Mouse (Mus musculus) lung, embryonic 14.5 days (tissue): ENCODE results near the gene Ndufa9. TPM values are rescaled to one million over a fixed set of nuclear protein-coding genes. Genes with fewer than 3 reads are reported as not detected.

Experiments
- ATAC-seq: fragments of 200-750 bp; cut with Nextera tagmentation; 2 replicates; pipeline ENCODE4 v1.8.0; 2017; ENCODE audit warnings: mild to moderate bottlenecking, moderate TSS enrichment, moderate library complexity; ENCODE audit not compliant: insufficient read depth
- DNase-seq: peaks from one replicate; pipeline ENCODE4 v3.0.0-alpha.2; 2015
- H3K27ac ChIP-seq: fragments of 300-500 bp; sonication (generic); 2 replicates; pipeline ENCODE4 v1.5.1; 2014; ENCODE audit warnings: low read depth, mild to moderate bottlenecking, moderate library complexity
- H3K27me3 ChIP-seq: fragments of 300-500 bp; sonication (generic); 2 replicates; pipeline ENCODE4 v1.6.1; 2014; ENCODE audit warnings: low read length, control low read depth; ENCODE audit not compliant: insufficient read depth
- H3K36me3 ChIP-seq: fragments of 300-500 bp; sonication (generic); 2 replicates; pipeline ENCODE4 v1.6.1; 2014; ENCODE audit warnings: control low read depth; ENCODE audit not compliant: insufficient read depth
- H3K4me1 ChIP-seq: fragments of 300-500 bp; sonication (generic); 2 replicates; pipeline ENCODE4 v1.6.1; 2014; ENCODE audit warnings: antibody characterized with exemption, control low read depth; ENCODE audit not compliant: insufficient read depth
- H3K4me2 ChIP-seq: fragments of 300-500 bp; sonication (generic); 2 replicates; pipeline ENCODE4 v1.6.1; 2014; ENCODE audit warnings: mild to moderate bottlenecking
- H3K4me3 ChIP-seq: fragments of 300-500 bp; sonication (generic); 2 replicates; pipeline ENCODE4 v1.5.1; 2014; ENCODE audit warnings: low read depth, low read length
- H3K9ac ChIP-seq: fragments of 300-500 bp; sonication (generic); 2 replicates; pipeline ENCODE4 v1.6.1; 2014
- H3K9me3 ChIP-seq: fragments of 300-500 bp; sonication (generic); 2 replicates; pipeline ENCODE4 v1.6.1; 2016; ENCODE audit warnings: low read depth, low read length, control low read depth
- CTCF ChIP-seq: IDR thresholded peaks from 2 replicates; pipeline ENCODE4 v1.5.1; 2016; ENCODE audit warnings: antibody characterized with exemption, low read depth
- WGBS: fragments of 180-500 bp; shearing (Covaris S2); extraction: QIAGEN DNeasy Blood & Tissue Kit; methylation state at CpG from one replicate; pipeline ENCODE4 v1.1.7; 2014; 5-methylcytosine and 5-hydroxymethylcytosine counted together
- polyA plus RNA-seq: library from polyadenylated mRNA; unstranded; fragments of >200 nt; fragmentation: Nextera tagmentation; extraction: Ambion mirVana; gene quantifications from 2 replicates; pipeline ENCODE4 v1.2.1, GENCODE M21; 2014

Ndufa9 gene
- polyA plus RNA-seq, 1 experiment from 2014 or later: 182 TPM

DNA sequence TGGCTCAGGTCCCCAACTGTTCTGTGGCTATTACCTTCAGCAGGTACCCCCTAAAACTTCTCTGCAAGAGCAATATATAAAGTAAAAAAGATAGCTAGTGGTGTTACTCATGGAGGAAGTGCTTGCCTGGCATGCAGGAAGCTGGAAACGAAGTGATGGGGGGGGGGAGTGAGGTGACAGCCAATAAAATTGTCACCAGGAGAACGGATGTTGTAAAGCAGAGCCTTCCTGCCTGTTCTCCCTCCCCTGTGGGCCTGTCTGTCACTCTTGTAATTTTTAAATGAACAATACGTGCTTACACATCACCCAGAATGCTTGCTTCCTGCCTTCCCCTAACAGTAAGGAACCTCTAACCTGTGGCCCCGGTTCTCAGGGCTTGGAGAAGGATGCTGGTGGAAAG lies 57.4 kb downstream of the Ndufa9 start:
- Histone ChIP-seq H3K4me3 (no peak overlapping the region), H3K9me3 (no peaks in the 10 kb centered on the region), H3K27me3 (no peaks in the 10 kb centered on the region), H3K27ac (no peak overlapping the region), H3K9ac (no peak overlapping the region), H3K36me3 (no peaks in the 10 kb centered on the region), H3K4me1 (no peaks in the 10 kb centered on the region), H3K4me2 (peak overlapping the region; percentile 53)
- no peak for TF ChIP-seq CTCF
- DNase-seq (no peak), ATAC-seq (no peak)
- 26% methylated on average over 4 of the region's 4 CpGs for WGBS

- Histone ChIP-seq H3K4me2 (no peak overlapping the region), H3K9ac (no peak overlapping the region), H3K4me3 (no peak overlapping the region), H3K9me3 (no peaks in the 10 kb centered on the region), H3K27me3 (no peaks in the 10 kb centered on the region), H3K36me3 (no peaks in the 10 kb centered on the region), H3K27ac (no peak overlapping the region), H3K4me1 (no peaks in the 10 kb centered on the region)
- no peak for TF ChIP-seq CTCF
- WGBS: 76% methylated on average over 8 of the region's 8 CpGs
- DNase-seq (no peak), ATAC-seq (no peak)
Observed at GRCm38 (mm10) chr6:126788863-126789262, 60.1 kb downstream of the Ndufa9 start.

DNA sequence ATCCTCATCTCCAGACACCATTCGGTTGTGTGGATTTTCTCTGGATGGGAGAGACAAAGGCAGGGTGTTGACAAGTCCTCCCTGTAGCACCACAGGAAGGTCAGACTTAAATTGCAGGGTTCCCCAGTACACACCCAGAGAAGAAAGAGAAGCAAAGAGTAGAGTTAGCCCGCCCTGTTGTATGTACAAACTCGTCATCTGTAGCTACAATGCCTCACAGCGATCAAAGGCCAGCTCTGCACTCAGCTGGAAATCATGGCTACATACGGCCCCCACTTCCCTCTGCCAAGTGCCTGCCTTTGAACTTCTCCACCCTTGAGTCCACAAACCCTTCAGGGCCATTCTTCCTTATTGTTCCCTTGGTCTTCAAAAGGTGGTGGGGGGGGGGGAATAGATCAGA lies 64.7 kb downstream of the Ndufa9 start:
- DNase-seq: no peak
- no peak for TF ChIP-seq CTCF
- Histone ChIP-seq H3K9me3 (no peaks in the 10 kb centered on the region), H3K4me1 (no peaks in the 10 kb centered on the region), H3K4me2 (no peak overlapping the region), H3K27me3 (no peaks in the 10 kb centered on the region), H3K9ac (no peak overlapping the region), H3K4me3 (no peak overlapping the region), H3K36me3 (no peaks in the 10 kb centered on the region), H3K27ac (no peak overlapping the region)
- 32% methylated on average over 5 of the region's 5 CpGs for WGBS
- no peak for ATAC-seq

GRCm38 (mm10) chr6:126783651-126784066 lies 65.3 kb downstream of the Ndufa9 start:
- no peak overlapping the region for H3K9ac ChIP-seq
- H3K4me1 ChIP-seq: no peaks in the 10 kb centered on the region
- H3K4me2 ChIP-seq: no peak overlapping the region
- no peaks in the 10 kb centered on the region for H3K27me3 ChIP-seq
- no peak for DNase-seq
- TF ChIP-seq CTCF: no peak
- H3K9me3 ChIP-seq: no peaks in the 10 kb centered on the region
- no peaks in the 10 kb centered on the region for H3K36me3 ChIP-seq
- ATAC-seq: no peak
- no peak overlapping the region for H3K27ac ChIP-seq
- WGBS: 23% methylated on average over 10 of the region's 10 CpGs
- H3K4me3 ChIP-seq: no peak overlapping the region

DNA sequence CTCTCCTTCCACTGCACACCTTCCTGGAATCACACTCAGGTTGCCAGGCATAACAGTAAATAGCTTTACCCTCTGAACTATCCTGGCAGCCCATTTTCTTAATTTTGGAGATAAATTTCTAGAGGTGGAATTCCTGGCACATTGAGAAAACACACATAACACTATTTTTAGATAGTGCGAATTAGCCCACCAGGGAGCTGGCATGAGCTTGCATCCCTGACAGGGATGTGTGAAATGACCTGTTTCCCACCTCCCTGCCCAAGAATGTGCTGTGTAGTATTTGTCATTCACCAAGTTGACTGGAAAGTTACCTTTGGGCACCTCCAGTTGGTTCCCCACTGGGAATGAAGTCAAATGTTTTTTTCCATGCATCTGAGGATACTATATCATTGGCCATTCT lies 65.9 kb downstream of the Ndufa9 start:
- Histone ChIP-seq H3K4me3 (no peak overlapping the region), H3K4me1 (no peaks in the 10 kb centered on the region), H3K27me3 (no peaks in the 10 kb centered on the region), H3K4me2 (no peak overlapping the region), H3K36me3 (no peaks in the 10 kb centered on the region), H3K9me3 (no peaks in the 10 kb centered on the region), H3K27ac (no peak overlapping the region), H3K9ac (no peak overlapping the region)
- TF ChIP-seq CTCF: no peak
- DNase-seq (no peak), ATAC-seq (no peak)
- 84% methylated on average over 1 of the region's 1 CpGs for WGBS

GRCm38 (mm10) chr6:126777889-126778288 lies 71.0 kb downstream of the Ndufa9 start:
- no peak for TF ChIP-seq CTCF
- Histone ChIP-seq H3K4me3 (no peak overlapping the region), H3K36me3 (no peaks in the 10 kb centered on the region), H3K27ac (no peak overlapping the region), H3K4me2 (no peak overlapping the region), H3K4me1 (no peaks in the 10 kb centered on the region), H3K27me3 (no peaks in the 10 kb centered on the region), H3K9me3 (no peaks in the 10 kb centered on the region), H3K9ac (no peak overlapping the region)
- WGBS: 38% methylated on average over 6 of the region's 6 CpGs
- ATAC-seq (no peak), DNase-seq (no peak)

DNA sequence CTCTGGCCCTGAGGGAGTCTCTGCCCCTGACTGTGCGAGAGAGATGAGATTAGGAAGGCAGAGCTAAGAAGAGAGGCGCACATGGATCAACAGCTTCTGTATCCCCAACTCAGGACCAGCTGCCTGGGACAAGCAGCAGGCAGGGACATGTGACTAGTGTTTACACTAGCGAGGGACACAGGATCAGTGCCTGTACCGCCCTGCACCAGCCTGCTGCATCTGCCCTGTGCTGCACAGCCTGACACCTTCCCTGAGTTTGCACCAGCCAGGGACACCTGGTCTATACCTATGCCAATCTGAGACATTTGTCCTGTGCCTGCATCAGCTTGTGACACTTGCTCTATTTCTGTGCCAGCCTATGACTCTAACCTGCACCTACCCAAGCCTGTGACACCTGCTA lies 75.1 kb downstream of the Ndufa9 start:
- Histone ChIP-seq H3K9me3 (no peaks in the 10 kb centered on the region), H3K4me1 (no peaks in the 10 kb centered on the region), H3K27me3 (no peaks in the 10 kb centered on the region), H3K4me3 (no peak overlapping the region), H3K4me2 (no peak overlapping the region), H3K9ac (no peak overlapping the region), H3K27ac (no peak overlapping the region), H3K36me3 (no peaks in the 10 kb centered on the region)
- DNase-seq: no peak
- 0 out of 2 replicates have a peak, but pooled peaks have one; percentile 31 for ATAC-seq
- 29% methylated on average over 4 of the region's 4 CpGs for WGBS
- TF ChIP-seq CTCF: no peak

- no peaks in the 10 kb centered on the region for H3K36me3 ChIP-seq
- no peak for ATAC-seq
- H3K4me1 ChIP-seq: no peaks in the 10 kb centered on the region
- H3K9me3 ChIP-seq: no peaks in the 10 kb centered on the region
- no peak for DNase-seq
- no peak for TF ChIP-seq CTCF
- no peak overlapping the region for H3K9ac ChIP-seq
- no peak overlapping the region for H3K4me2 ChIP-seq
- no peak overlapping the region for H3K4me3 ChIP-seq
- WGBS: 52% methylated on average over 4 of the region's 4 CpGs
- H3K27me3 ChIP-seq: no peaks in the 10 kb centered on the region
- no peak overlapping the region for H3K27ac ChIP-seq
Observed at GRCm38 (mm10) chr6:126772326-126772725, 76.6 kb downstream of the Ndufa9 start.

Other genes starting within 250 kb of the Ndufa9 start
- gene Kcna1, start 202.8 kb downstream of the Ndufa9 start, polyA plus RNA-seq: 0.19 and 0.37 TPM in 2 replicates
- 1.4 and 1.5 TPM in 2 replicates for gene Kcna6, start 108.5 kb downstream of the Ndufa9 start, polyA plus RNA-seq
- gene Akap3, start 4.0 kb upstream of the Ndufa9 start, polyA plus RNA-seq: 0.07 TPM in 1 of 2 replicates, not detected in the other
- 0.13 TPM in 1 of 2 replicates, not detected in the other for gene Dyrk4, start 72.7 kb upstream of the Ndufa9 start, polyA plus RNA-seq
- gene Rad51ap1, start 90.5 kb upstream of the Ndufa9 start, polyA plus RNA-seq: 79.8 and 85.6 TPM in 2 replicates
- 15.6 and 16.7 TPM in 2 replicates for gene D6Wsu163e, start 90.8 kb upstream of the Ndufa9 start, polyA plus RNA-seq
- not detected in 2 replicates for gene Fgf6, start 166.4 kb upstream of the Ndufa9 start, polyA plus RNA-seq
- not detected in 2 replicates for gene Fgf23, start 223.8 kb upstream of the Ndufa9 start, polyA plus RNA-seq